ENCODE assay signal across 10 mouse cellular contexts in genomic region chr5:124026568-124026967, GRCm38 (mm10). TPM values are rescaled to one million over a fixed set of nuclear protein-coding genes. Genes with fewer than 3 reads are reported as not detected.
A peak's percentile ranks its signal among the peaks of the same experiment; 100 is the strongest.
DNase-seq lines count a peak whose midpoint lies in the region; ATAC-seq lines count a peak whose summit lies in the region.
"Had no signal": no experiment of that assay in that cellular context is flagged by ENCODE, and none has a peak within 500 bp of the region (broad histone marks: within the 10 kb centered on the region; RNA-seq: fewer than 3 reads in every experiment).

No protein-coding gene starts in this region.

- peaks cover 86% of the 10 kb centered on the region for H3K4me1 ChIP-seq in heart, embryonic 12.5 days (replicated peaks)
- peaks cover 82% of the 10 kb centered on the region for H3K4me1 ChIP-seq in neural tube, embryonic 13.5 days (replicated peaks)
- peaks cover 67% of the 10 kb centered on the region for H3K4me1 ChIP-seq in limb, embryonic 15.5 days

- no peak overlapping the region for H3K4me3 ChIP-seq in heart, embryonic 12.5 days
- H3K4me3 ChIP-seq in neural tube, embryonic 13.5 days, result no peak overlapping the region
- H3K4me3 ChIP-seq in limb, embryonic 15.5 days, result no peak overlapping the region
- H3K4me3 ChIP-seq: stomach, embryonic 15.5 days had no signal

- H3K9ac ChIP-seq in heart, embryonic 12.5 days, result peak overlapping the region; percentile 28; the same call in 1 of the 2 replicates
- H3K9ac ChIP-seq in neural tube, embryonic 13.5 days, result no peak overlapping the region
- H3K9ac ChIP-seq in limb, embryonic 15.5 days, result no peak overlapping the region
- H3K9ac ChIP-seq: stomach, embryonic 15.5 days had no signal

- WGBS in heart, embryonic 12.5 days, result 87% methylated on average over 5 of the region's 5 CpGs
- 54% methylated on average over 5 of the region's 5 CpGs for WGBS in neural tube, embryonic 13.5 days
- 85% methylated on average over 5 of the region's 5 CpGs for WGBS in limb, embryonic 15.5 days

- H3K36me3 ChIP-seq in heart, embryonic 12.5 days, result peaks cover 6% of the 10 kb centered on the region
- 0 out of 2 replicates have a peak, but pooled peaks cover 5% of the 10 kb centered on the region for H3K36me3 ChIP-seq in neural tube, embryonic 13.5 days
- H3K36me3 ChIP-seq in limb, embryonic 15.5 days, result no peaks in the 10 kb centered on the region
- H3K36me3 ChIP-seq: stomach, embryonic 15.5 days had no signal

- ATAC-seq in heart, embryonic 12.5 days (ENCODE audit: insufficient number of reproducible peaks, low FRiP score), result no peak
- no peak for ATAC-seq in neural tube, embryonic 13.5 days (ENCODE audit: low read depth)
- no peak for ATAC-seq in limb, embryonic 15.5 days (ENCODE audit: insufficient number of reproducible peaks, low FRiP score, low TSS enrichment, low read depth)
- ATAC-seq: CD4-positive, CD25-positive, alpha-beta regulatory T cell, adult 4 months had no signal

- peak overlapping the region; percentile 95 for H3K27ac ChIP-seq in heart, embryonic 12.5 days (ENCODE audit: poor library complexity, severe bottlenecking)
- 0 out of 2 replicates have a peak overlapping the region, but pooled peaks have one; percentile 73 for H3K27ac ChIP-seq in neural tube, embryonic 13.5 days (replicated peaks)
- peak overlapping the region; percentile 12; the same call in 1 of the 2 replicates for H3K27ac ChIP-seq in limb, embryonic 15.5 days

- H3K9me3 ChIP-seq in heart, embryonic 12.5 days (replicated peaks), result 0 out of 2 replicates have a peak, but pooled peaks cover 2% of the 10 kb centered on the region
- H3K9me3 ChIP-seq in neural tube, embryonic 13.5 days, result no peaks in the 10 kb centered on the region
- no peaks in the 10 kb centered on the region for H3K9me3 ChIP-seq in limb, embryonic 15.5 days
- H3K9me3 ChIP-seq: stomach, embryonic 15.5 days had no signal

- intact Hi-C loops in heart, postnatal 36 days (cut with DNase I), result no loop called here

- DNase-seq in heart, postnatal 36 days, result no peak
- no peak for DNase-seq in neural tube, embryonic 10.5 days (ENCODE audit: extremely low spot score, low spot score)
- no peak for DNase-seq in layer of hippocampus, adult 18-20 months (ENCODE audit: low spot score in 2 of 2)
- no peak for DNase-seq in urinary bladder, postnatal 36 days (ENCODE audit: low spot score in 2 of 2)
- no peak for DNase-seq in adrenal gland, adult 2 months

- no peaks in the 10 kb centered on the region for H3K27me3 ChIP-seq in heart, embryonic 12.5 days (replicated peaks)
- no peaks in the 10 kb centered on the region for H3K27me3 ChIP-seq in neural tube, embryonic 13.5 days
- no peaks in the 10 kb centered on the region for H3K27me3 ChIP-seq in limb, embryonic 15.5 days
- H3K27me3 ChIP-seq: stomach, embryonic 15.5 days had no signal

- peak overlapping the region; percentile 19 for H3K4me2 ChIP-seq in heart, embryonic 12.5 days
- H3K4me2 ChIP-seq in neural tube, embryonic 13.5 days, result 0 out of 2 replicates have a peak overlapping the region, but pooled peaks have one; percentile 16
- H3K4me2 ChIP-seq in limb, embryonic 15.5 days, result no peak overlapping the region
- H3K4me2 ChIP-seq: stomach, embryonic 15.5 days had no signal

RNA-seq across cellular contexts. Expression of gene Vps37b, which starts 5.5 kb away (rescaled TPM):
- 61.9 and 64.4 TPM in 2 replicates for polyA plus RNA-seq in heart, embryonic 12.5 days (2016; fragmentation: Nextera tagmentation; extraction: Ambion mirVana)
- 10 to 100 TPM; 19.6 to 25.0 TPM for total RNA-seq in heart, postnatal 36 days (2021)
- 77.5 and 78.5 TPM in 2 replicates for polyA plus RNA-seq in neural tube, embryonic 13.5 days (2015; fragmentation: Nextera tagmentation; extraction: Ambion mirVana)
- 34.7 and 37.8 TPM in 2 replicates for polyA plus RNA-seq in limb, embryonic 15.5 days (2015; fragmentation: Nextera tagmentation; extraction: Ambion mirVana)
- 10 to 100 TPM; 38.0 to 43.9 TPM for total RNA-seq in layer of hippocampus, adult 18-20 months (2021)
- 100 to 1,000 TPM in 1 of 2 experiments, 10 to 100 TPM in 1; 65.8 to 146 TPM for total RNA-seq in adrenal gland, adult 2 months (2021)
- 198 and 208 TPM in 2 replicates for polyA plus RNA-seq in adrenal gland, adult 2 months (2012; rRNA removed)

RNA-seq across cellular contexts. Expression of gene Hip1r, which starts 53.1 kb away (rescaled TPM):
- 4.8 and 7.5 TPM in 2 replicates for polyA plus RNA-seq in heart, embryonic 12.5 days (2016; fragmentation: Nextera tagmentation; extraction: Ambion mirVana)
- 10 to 100 TPM in 1 of 2 experiments, 1 to 10 TPM in 1; 8.6 to 17.0 TPM for total RNA-seq in heart, postnatal 36 days (2021)
- polyA plus RNA-seq in neural tube, embryonic 13.5 days (2015; fragmentation: Nextera tagmentation; extraction: Ambion mirVana), result 17.1 and 22.3 TPM in 2 replicates
- 12.4 and 17.4 TPM in 2 replicates for polyA plus RNA-seq in limb, embryonic 15.5 days (2015; fragmentation: Nextera tagmentation; extraction: Ambion mirVana)
- total RNA-seq in layer of hippocampus, adult 18-20 months (2021), result 10 to 100 TPM; 46.3 to 48.5 TPM
- 10 to 100 TPM; 16.4 to 19.3 TPM for total RNA-seq in adrenal gland, adult 2 months (2021)
- 6.5 and 10.4 TPM in 2 replicates for polyA plus RNA-seq in adrenal gland, adult 2 months (2012; rRNA removed)

Comparison
In these comparisons a context has a peak if more than half of its experiments do, and no peak if none do; other contexts are left out.
1. H3K27ac ChIP-seq: peak in every context shown above with its lines; median percentile 95 in heart, embryonic 12.5 days; 73 in neural tube, embryonic 13.5 days; 12 in limb, embryonic 15.5 days.